Mouse (Mus musculus) telencephalon, adult 2 months (tissue): ENCODE measurements around the gene Ewsr1.

ENCODE experiments used
- DNase-seq: peaks from one replicate; pipeline ENCODE4 v3.0.0-alpha.2; 2011; ENCODE audit warnings: low read depth, low spot score

The Ewsr1 gene

GRCm38 (mm10) chr11:5098736-5099542 lies at the start of gene Ewsr1, which contains the start of gene Rhbdd3:
Gene Ewsr1, minus strand, starts transcription at chr11:5099266.
Gene Rhbdd3, plus strand, starts transcription at chr11:5098926.
- DNase-seq: peak; percentile 94

- DNase-seq: no peak
Observed at GRCm38 (mm10) chr11:5145600-5145999, 46.5 kb upstream of the Ewsr1 start.

- no peak for DNase-seq
Observed at GRCm38 (mm10) chr11:5141965-5142364, 42.9 kb upstream of the Ewsr1 start.

GRCm38 (mm10) chr11:5141252-5141651 lies 42.2 kb upstream of the Ewsr1 start:
- DNase-seq: no peak

- DNase-seq: no peak
Observed at GRCm38 (mm10) chr11:5140619-5141018, 41.6 kb upstream of the Ewsr1 start.

- DNase-seq: no peak
Observed at GRCm38 (mm10) chr11:5139372-5139771, 40.3 kb upstream of the Ewsr1 start.

GRCm38 (mm10) chr11:5138642-5139041 lies 39.6 kb upstream of the Ewsr1 start:
- no peak for DNase-seq

- no peak for DNase-seq
Observed at GRCm38 (mm10) chr11:5135914-5136313, 36.8 kb upstream of the Ewsr1 start.

- DNase-seq: no peak
Observed at GRCm38 (mm10) chr11:5132751-5133150, 33.7 kb upstream of the Ewsr1 start.

GRCm38 (mm10) chr11:5130111-5130665 lies 31.1 kb upstream of the Ewsr1 start:
- no peak for DNase-seq

- DNase-seq: no peak
Observed at GRCm38 (mm10) chr11:5129035-5129480, 30.0 kb upstream of the Ewsr1 start.

GRCm38 (mm10) chr11:5125713-5126112 lies 26.6 kb upstream of the Ewsr1 start:
- no peak for DNase-seq

- peak; percentile 75 for DNase-seq
Observed at GRCm38 (mm10) chr11:5114931-5115581, 16.0 kb upstream of the Ewsr1 start.

GRCm38 (mm10) chr11:5113645-5114044 lies 14.6 kb upstream of the Ewsr1 start:
- DNase-seq: no peak

GRCm38 (mm10) chr11:5109441-5109840 lies 10.4 kb upstream of the Ewsr1 start:
- no peak for DNase-seq

GRCm38 (mm10) chr11:5103986-5104509 lies 5.0 kb upstream of the Ewsr1 start:
- no peak for DNase-seq

- no peak for DNase-seq
Observed at GRCm38 (mm10) chr11:5102384-5102783, 3.3 kb upstream of the Ewsr1 start.

- DNase-seq: no peak
Observed at GRCm38 (mm10) chr11:5101641-5102040, 2.6 kb upstream of the Ewsr1 start.

- DNase-seq: no peak
Observed at GRCm38 (mm10) chr11:5100801-5101200, 1.7 kb upstream of the Ewsr1 start.

GRCm38 (mm10) chr11:5100283-5100682 lies 1.2 kb upstream of the Ewsr1 start:
- DNase-seq: no peak

GRCm38 (mm10) chr11:5099576-5100183 lies 614 bp upstream of the Ewsr1 start:
- DNase-seq: peak; percentile 57
